Mouse (Mus musculus): Measurements from ENCODE around the gene Pcsk2.

Pcsk2 gene

DNA sequence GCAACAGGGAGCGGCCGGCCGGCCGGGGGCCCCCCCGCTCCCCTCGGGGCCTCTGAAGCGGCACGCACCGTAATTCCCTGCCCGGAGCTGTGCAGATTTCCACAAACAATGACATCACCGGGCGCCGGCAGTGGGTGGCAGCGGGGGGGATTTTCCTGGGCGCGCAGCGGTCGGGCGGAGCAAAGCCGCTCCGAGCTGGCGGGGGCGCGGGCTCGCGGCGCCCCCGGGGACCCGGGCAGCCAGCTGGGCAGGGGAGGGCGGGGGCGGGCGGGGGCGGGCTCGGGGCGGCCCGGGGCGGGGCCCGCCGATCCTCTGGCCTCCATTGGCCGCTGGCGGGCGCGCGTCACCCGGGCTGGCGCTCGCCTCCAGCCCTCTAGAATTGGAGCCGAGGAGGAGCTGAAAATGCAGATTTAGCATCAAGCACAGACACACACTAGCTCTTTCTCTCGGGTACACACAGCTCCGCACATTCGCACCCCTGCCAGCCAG lies at the start of gene Pcsk2:
Gene Pcsk2, plus strand, starts transcription at position 399 of the 489 bp plus-strand sequence.
- peak; percentile 24 for DNase-seq (ENCODE audit: low spot score)

DNA sequence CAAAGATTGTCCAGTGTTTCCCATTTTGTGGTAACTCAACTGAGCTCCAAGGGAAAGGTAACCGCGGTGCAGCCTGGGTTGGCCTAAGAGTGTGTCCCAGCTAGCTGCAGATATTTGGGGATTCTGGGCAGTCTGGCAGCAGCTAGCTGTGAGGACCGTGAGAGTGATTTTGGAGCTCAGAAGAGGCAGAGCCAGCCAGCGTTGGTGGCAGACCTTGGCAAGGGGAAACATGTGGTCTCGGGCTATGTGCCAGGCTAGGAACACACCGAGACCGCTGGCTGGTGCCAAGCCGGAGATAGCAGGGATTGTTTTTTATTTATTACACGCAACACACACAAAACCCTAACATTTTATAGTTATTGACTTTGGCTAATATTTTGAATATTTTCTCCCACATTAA lies 45.1 kb upstream of the Pcsk2 start:
- no peak for DNase-seq (ENCODE audit: low spot score)

DNA sequence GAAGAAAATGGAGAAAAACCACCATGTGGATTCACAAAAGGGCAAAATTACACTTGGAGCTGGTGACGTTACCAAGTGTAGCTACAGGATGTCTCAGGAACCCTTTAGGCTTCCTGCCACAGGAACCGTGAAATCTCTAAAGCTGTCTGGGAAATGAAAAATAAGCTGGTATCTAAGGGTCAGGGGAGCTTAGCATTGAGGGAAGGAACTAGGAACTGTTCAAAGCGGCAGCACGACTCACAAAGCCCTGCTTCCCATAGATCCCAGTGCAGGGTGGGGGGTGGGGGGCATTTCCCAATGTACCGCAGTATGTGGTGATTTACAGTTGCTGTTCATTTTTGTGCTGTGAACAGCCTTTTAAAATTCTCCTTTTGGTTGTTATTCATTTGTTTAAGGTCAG lies 44.2 kb upstream of the Pcsk2 start:
- no peak for DNase-seq (ENCODE audit: low spot score)

GRCm38 (mm10) chr2:143502203-143502602 lies 43.8 kb upstream of the Pcsk2 start:
- no peak for DNase-seq (ENCODE audit: low spot score)

GRCm38 (mm10) chr2:143536485-143536884 lies 9.5 kb upstream of the Pcsk2 start:
- DNase-seq (ENCODE audit: low spot score) = peak; percentile 15

GRCm38 (mm10) chr2:143545299-143545751 lies 631 bp upstream of the Pcsk2 start:
- DNase-seq (ENCODE audit: low spot score) = no peak

DNA sequence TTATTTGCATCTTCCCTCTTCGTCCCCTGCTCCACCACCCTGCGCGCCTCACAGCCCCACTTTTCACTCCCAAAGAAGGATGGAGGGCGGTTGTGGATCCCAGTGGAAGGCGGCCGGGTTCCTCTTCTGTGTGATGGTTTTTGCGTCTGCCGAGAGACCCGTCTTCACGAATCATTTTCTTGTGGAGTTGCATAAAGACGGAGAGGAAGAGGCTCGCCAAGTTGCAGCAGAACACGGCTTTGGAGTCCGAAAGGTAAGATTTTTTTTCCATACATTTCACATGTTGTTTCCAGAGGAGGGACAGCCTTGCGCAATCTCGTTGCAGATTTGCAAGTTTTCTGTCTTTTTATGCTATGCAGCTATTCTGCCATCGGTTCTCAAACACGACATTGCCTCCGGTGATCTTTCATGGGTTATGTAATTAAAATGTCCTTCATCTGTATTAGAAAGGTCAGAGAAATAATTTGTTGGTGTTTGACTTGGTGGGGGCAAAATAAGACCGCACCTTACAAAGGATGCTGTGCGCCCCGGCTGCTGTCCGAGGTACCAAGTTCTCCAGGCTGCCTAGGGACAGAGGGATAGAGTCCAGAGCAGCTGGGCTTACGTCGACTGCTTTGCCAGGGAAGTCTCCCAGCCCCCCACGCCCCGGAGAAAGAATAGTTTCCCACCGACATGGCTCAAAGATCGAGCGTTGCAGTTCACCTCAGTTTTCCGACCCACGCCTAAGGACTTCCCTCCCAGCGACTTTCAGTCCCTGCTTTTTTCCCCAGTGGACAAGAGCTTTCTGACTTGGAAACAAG lies 656 bp downstream of the Pcsk2 start:
- peak; percentile 6 for DNase-seq (ENCODE audit: low spot score)

GRCm38 (mm10) chr2:143547251-143548090 lies 1.5 kb downstream of the Pcsk2 start:
- no peak for DNase-seq (ENCODE audit: low spot score)

- no peak for DNase-seq (ENCODE audit: low spot score)
Measured at GRCm38 (mm10) chr2:143560384-143560783, 14.4 kb downstream of the Pcsk2 start.

DNA sequence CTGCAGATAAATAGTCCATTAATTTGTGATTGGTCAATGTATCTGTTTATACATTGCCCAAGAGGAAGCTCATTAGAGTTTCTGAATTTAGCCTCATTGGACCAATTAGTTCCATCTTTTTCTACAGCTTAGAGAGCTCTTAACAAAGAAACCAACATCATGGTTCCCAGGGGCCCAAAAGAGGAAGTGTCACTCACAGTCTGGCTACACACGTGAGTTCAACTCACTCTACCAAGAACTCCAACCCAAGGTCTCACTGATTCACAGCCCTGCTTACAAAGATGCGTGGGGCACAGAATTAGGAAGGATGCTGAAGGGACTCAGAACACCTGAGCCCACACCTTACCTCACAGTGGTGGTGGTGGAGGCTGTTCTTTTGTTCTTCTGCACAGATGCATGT lies 19.1 kb downstream of the Pcsk2 start:
- DNase-seq (ENCODE audit: low spot score) = no peak

DNA sequence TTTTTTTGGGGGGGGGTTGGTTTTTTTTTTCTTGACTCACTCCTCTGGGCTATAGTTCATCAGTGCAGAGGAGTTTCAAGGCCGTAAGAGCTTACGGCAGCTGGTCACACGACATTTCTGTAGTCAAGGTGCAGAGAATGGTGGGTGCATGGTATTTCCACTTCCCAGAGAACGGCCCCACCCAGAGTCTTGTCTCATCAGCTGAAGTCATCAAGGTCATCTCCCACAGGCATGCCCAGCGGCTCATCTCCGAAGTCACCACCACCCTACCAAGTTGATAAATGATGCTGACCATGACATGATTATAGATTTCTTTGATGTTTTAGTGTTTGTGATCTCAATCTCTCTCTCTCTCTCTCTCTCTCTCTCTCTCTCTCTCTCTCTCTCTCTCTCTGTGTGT lies 20.0 kb downstream of the Pcsk2 start:
- no peak for DNase-seq (ENCODE audit: low spot score)

- no peak for DNase-seq (ENCODE audit: low spot score)
Measured at GRCm38 (mm10) chr2:143585341-143585740, 39.4 kb downstream of the Pcsk2 start.

DNA sequence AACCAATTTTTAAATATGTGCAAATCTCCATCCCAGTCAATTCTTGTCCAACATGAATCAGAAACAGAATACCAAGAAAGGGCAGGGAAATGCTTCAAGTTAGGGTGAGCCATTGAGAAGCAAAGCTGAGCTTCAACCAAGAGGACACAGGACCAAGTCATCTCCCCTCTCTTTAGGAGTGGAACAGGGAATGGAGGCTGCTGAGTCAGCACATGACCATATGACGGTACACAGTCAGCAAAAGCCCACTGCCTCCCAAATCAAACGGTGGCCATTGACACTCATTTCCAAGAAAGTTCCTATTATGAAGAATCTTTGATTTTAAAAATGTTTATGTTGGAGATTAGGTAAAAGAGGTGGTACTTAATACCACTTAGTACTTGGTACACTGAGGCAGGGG lies 44.4 kb downstream of the Pcsk2 start:
- DNase-seq (ENCODE audit: low spot score) = no peak

GRCm38 (mm10) chr2:143603071-143603470 lies 57.1 kb downstream of the Pcsk2 start:
- DNase-seq (ENCODE audit: low spot score) = no peak

GRCm38 (mm10) chr2:143603871-143604512 lies 58.0 kb downstream of the Pcsk2 start:
- no peak for DNase-seq (ENCODE audit: low spot score)

- DNase-seq (ENCODE audit: low spot score) = no peak
Measured at GRCm38 (mm10) chr2:143610355-143611331, 64.7 kb downstream of the Pcsk2 start.

- DNase-seq (ENCODE audit: low spot score) = no peak
Measured at GRCm38 (mm10) chr2:143613466-143613865, 67.5 kb downstream of the Pcsk2 start.

DNA sequence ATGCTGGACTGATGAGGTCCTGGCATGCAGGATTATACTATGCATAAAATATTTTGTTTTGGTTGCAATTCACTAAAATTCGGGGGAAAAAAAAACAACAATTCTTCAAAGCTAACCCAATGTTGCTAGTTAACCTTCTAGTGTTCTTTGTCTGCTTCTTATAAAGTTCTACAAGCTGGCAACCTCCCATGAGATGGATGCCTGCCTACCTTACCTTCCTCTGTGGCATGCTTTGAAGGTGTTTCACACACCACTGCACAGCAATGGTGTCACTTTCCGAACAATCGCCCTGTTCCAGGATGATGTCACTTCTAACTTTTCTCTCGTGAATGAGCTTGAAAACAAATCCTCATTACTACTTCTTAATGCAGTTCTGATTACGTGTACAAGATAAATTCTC lies 68.8 kb downstream of the Pcsk2 start:
- no peak for DNase-seq (ENCODE audit: low spot score)

GRCm38 (mm10) chr2:143620916-143621315 lies 75.0 kb downstream of the Pcsk2 start:
- DNase-seq (ENCODE audit: low spot score) = no peak

DNA sequence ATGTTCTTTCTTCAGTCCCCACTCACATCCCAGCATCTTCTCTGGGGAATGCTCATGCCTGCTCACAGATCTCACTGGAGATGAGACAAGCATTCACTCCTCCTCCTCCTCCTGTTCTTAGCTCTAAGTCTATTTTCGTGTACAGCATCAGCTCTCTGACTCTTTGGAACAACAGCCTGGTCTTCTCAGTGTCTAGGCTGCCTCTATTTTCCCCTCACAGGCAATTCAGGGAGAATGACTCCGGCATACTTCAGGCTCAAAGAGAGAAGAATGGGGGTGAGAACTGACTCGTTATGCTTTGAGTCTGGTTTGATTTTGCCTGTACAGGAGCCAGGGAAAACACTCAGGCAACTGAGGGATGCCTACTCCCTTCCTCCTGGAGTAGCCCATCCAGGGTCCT lies 78.0 kb downstream of the Pcsk2 start:
- no peak for DNase-seq (ENCODE audit: low spot score)

GRCm38 (mm10) chr2:143643305-143643704 lies 97.3 kb downstream of the Pcsk2 start:
- no peak for DNase-seq (ENCODE audit: low spot score)
